Mouse (Mus musculus) adrenal gland, adult 2 months (tissue): Measurements from ENCODE around the gene Wnt11. TPM values are rescaled to one million over a fixed set of nuclear protein-coding genes. Genes with fewer than 3 reads are reported as not detected.

Experiments
- DNase-seq: peaks from one replicate; pipeline ENCODE4 v3.0.0; 2021
- polyA plus RNA-seq: library from polyadenylated mRNA; depleted of rRNA; stranded (reverse); fragments of >200 nt; gene quantifications from 2 replicates; pipeline ENCODE4 v1.2.3, GENCODE M21; 2012
- total RNA-seq, 2 experiments: library from RNA; stranded (reverse); gene quantifications; 2 replicates each; pipeline ENCODE4 v1.2.3; 2021

Wnt11 gene
- total and polyA plus RNA-seq, 3 experiments = 0.69 to 6.3 (median 4.9) TPM

- DNase-seq = no peak
Observed at GRCm38 (mm10) chr7:98867053-98867793, 32.3 kb downstream of the Wnt11 start.

DNA sequence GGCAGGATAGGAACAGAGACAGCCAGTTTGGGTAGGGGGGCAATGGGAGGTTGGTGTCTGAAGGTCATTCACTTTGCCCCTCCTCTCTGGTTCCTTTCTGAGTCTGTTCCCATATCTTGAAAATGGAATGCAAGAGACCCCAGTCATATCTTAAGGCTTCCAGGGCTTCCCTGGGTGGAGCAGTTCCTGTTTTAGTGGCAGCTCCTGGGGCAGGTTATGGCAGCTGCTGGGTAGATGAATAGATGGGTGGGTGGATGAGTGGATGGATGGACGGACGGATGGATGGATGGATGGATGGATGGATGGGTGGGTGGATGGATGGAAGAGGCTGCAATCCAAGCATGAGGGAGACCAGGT lies 32.9 kb downstream of the Wnt11 start:
- no peak for DNase-seq

DNA sequence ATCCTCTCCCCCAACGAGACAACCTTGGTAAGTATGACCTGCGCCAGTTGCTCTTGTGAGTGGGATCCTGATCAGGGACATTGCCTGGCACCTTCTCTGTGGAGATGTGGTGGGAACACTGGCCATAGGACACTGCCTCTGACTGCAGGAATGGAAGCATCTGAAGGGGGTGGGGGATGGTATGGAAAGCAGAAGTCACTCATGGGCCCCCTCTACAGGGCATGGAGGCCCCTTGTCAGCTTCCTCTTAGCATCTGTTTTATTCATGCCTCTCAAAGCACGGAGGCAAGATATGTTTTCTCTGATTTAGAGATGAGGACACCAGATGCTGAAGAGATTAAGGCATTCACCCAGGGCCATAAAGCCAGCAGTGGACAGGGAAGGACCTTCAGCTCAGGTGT lies 34.2 kb downstream of the Wnt11 start:
- no peak for DNase-seq

- DNase-seq = no peak
Observed at GRCm38 (mm10) chr7:98870791-98871190, 35.9 kb downstream of the Wnt11 start.

DNA sequence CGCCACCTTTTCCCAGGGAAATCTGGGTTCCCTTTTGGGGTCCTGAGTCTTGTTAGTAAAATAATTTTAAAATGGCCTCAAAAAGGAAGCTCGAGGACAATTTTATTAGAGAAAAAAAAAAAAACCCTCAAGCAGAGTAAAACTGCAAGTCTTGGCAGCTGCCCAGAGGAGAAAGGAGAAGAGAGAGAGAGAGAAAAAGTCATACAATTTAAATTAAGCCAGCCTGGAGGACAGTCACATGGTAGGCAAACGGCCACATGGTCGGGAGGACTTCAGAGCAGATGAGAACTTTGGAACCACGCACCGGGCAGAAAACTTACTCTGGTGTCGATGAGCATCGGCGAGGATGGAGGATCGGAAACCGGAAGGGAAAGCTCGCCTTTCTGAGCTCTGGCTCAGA lies 37.0 kb downstream of the Wnt11 start:
- no peak for DNase-seq

DNA sequence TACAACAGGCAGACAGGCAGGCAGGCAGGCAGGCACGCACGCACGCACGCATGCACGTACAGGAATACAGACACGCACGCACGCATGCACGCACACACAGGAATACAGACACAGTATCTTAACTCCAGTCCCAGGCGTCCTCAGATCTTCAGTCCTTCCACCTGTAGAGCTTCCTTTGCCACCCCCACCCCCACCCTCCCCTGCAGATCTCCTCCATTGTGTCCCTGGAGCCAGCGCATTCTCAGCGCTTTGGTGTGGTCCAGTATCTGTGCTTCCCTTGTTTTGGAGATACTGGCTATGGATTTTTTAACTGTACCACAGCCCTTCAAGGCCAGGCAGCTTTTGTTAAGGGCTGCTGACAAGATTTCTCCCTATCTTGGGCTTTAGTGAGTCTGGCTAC lies 38.4 kb downstream of the Wnt11 start:
- no peak for DNase-seq

GRCm38 (mm10) chr7:98874411-98874951 lies 39.6 kb downstream of the Wnt11 start:
- peak; percentile 77 for DNase-seq

GRCm38 (mm10) chr7:98875390-98875990 lies 40.6 kb downstream of the Wnt11 start:
- no peak for DNase-seq

GRCm38 (mm10) chr7:98876119-98876518 lies 41.2 kb downstream of the Wnt11 start:
- no peak for DNase-seq

DNA sequence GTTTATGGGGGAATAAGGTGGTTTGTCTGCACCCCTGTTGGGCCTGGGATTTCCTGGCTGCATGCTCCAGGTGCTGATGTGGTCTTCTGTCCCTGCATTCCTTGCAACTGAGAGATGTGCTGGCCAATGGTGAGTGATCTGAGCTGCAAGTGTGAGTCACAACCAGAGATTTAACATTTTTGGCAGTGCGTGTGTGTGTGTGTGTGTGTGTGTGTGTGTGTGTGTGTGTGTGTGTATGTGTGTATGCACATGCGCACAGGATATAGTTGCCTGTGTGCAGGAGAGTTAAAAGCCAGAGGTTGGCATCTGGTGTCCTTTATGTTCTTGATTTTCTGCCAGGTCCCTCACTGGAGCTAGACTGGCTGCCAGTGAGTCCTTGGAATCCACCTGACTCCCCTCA lies 44.3 kb downstream of the Wnt11 start:
- peak; percentile 59 for DNase-seq

- DNase-seq = no peak
Observed at GRCm38 (mm10) chr7:98881887-98882286, 47.0 kb downstream of the Wnt11 start.

- no peak for DNase-seq
Observed at GRCm38 (mm10) chr7:98887811-98888261, 52.9 kb downstream of the Wnt11 start.

- no peak for DNase-seq
Observed at GRCm38 (mm10) chr7:98888810-98889209, 53.9 kb downstream of the Wnt11 start.

GRCm38 (mm10) chr7:98889211-98889610 lies 54.3 kb downstream of the Wnt11 start:
- DNase-seq = no peak

DNA sequence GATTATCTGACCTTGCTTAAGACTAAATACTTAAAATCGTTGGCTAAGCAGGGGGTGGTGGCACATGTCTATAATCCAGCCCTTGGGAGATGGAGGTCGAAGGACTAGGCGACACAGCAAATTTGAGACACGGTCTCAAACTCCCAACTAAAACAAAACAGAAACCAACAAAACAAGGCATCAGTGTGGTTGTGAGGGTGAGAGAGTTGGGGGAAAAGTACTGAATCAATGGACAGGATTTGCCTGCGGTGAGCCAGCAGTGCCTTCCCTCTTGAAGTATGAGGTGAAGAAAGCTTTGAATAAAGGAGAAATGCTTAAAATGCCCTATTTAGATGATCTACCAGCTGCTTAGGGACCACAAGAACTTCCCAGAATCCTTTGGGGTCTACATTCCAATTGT lies 58.2 kb downstream of the Wnt11 start:
- no peak for DNase-seq

DNA sequence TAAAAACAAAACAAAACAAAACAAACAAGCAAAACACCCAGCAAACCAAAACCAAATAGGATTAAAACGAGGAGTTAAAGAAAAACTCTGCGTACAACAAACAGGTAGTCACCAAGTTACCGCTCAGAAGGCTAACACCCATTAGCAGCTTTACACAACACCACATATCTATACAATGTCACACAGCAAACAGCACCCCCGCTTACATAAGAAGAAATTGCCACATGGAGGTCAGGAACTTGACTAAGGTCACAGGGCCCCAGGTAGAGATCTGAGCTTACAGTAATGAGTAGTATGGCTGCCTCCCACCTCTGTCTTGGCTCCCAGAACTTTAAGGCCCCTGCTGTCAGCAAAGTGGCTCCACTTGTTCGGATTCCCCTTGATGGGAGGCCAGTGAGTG lies 59.4 kb downstream of the Wnt11 start:
- no peak for DNase-seq

- no peak for DNase-seq
Observed at GRCm38 (mm10) chr7:98894768-98895167, 59.9 kb downstream of the Wnt11 start.

DNA sequence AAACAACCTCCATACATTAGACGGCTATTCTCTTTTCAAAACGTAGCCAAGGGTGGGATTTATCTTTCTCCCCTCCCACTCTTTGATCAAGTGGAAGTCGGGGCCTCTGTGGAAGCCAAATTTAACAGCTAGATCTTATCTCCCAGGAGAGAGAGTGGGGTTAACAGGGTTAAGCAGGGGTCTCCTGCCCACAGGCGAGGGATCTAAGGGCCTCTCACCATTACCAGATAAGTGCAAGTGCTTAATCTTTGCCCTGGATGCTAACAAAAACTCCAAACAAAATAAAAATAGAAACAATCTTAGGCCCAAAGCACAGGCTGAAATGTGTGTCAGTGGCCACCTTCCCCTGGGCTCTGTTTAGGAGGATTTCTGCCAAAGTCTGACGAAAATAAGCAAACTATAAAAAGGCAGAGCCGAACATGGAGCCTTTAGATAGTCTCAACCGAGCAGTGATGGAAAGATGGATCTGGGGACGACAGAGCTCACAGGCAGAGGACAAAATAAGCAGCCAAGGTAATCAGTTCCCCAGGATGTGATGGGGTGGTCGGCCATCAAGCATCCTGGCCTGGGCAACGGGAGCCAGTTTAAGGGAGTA lies 60.7 kb downstream of the Wnt11 start:
- no peak for DNase-seq

GRCm38 (mm10) chr7:98897323-98897722 lies 62.4 kb downstream of the Wnt11 start:
- no peak for DNase-seq

GRCm38 (mm10) chr7:98899815-98900214 lies 64.9 kb downstream of the Wnt11 start:
- DNase-seq = no peak

DNA sequence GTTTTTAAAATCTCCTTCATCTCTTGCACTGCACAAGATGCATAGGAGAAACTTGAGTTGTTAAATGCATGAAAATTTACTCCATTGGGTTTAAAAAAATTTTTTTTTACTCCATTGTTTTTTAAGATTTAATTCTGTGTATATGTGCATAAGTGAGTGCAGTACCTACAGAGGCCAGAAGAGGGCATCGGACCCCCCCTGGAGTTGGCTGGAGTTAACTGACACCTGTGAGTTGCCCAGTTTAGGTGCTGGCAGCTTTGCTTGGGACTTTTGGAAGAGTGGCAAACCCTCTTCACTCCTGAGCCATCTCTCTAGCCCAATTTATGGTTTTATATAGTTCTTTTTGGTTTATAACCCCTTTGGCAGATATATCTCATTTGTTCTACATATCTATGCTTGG lies 66.2 kb downstream of the Wnt11 start:
- DNase-seq = no peak

DNA sequence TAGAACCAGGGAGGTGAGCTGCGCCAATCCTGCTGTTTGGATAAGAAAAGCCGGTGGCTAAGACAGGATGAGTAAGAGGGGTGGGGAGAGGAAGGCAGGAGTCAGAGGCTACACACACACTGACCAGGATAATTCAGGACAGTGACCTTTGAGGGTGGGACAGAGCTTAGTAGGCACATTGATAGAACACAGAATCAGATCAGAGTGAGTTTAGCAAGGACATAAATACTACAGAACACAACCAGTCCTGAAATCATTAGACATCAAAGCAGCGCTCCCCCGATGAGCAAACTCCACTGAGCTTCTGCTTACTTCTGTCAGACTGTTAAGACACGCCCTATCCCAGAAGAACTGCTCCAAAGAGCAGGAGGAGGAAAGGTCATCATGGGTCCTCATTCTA lies 69.0 kb downstream of the Wnt11 start:
- DNase-seq = peak; percentile 40
